Mouse (Mus musculus) cortical plate, adult 2 months (tissue): ENCODE measurements around the gene Coro1b.

Experiments used
- CTCF ChIP-seq: fragments of 200-500 bp; IDR thresholded peaks from 2 replicates; pipeline ENCODE4 v1.5.1; 2011; ENCODE audit warnings: mild to moderate bottlenecking, control low read depth, low read length; ENCODE audit not compliant: insufficient read depth; ENCODE audit errors: extremely low read depth
- POLR2A ChIP-seq: fragments of 200-500 bp; IDR thresholded peaks from 2 replicates; pipeline ENCODE4 v1.6.1; 2011; ENCODE audit warnings: mild to moderate bottlenecking, low read length, control low read depth; ENCODE audit not compliant: insufficient read depth; ENCODE audit errors: extremely low read depth

DNA sequence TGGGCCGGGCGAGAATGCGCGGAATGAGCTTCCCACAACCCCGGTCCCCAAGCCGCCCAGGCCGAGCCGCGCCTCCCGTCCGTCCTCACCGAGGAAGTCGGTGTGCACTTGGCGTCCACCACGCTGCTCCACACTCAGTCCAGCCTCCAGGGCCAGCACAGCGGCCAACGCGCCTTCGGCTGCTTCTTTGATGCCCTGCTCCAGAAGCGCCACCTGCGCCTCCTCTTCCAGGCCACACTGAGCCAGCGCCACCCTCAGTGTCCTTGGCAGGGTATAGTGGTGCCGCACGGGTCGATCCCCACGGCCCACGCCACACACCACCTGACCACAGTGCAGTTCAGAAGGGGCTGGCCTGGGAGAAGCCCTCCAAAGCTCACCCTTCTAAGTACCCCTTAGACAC, 21.4 kb downstream of the Coro1b start:
- no peak for TF ChIP-seq CTCF
- no peak for TF ChIP-seq POLR2A
